Mouse (Mus musculus) mouse embryonic stem cell (cell line): Measurements from ENCODE around the gene Esyt1.

ENCODE experiments used
- in situ Hi-C, 2 experiments: fragments of 300-500 bp; cut with MboI; formaldehyde crosslinking; loops; 1 replicate in 1 of 2; 3 replicates in 1 of 2; pipeline ENCODE4 v1.14.3; 2019 to 2020; ENCODE audit warnings: low sequenced_read_pairs in 2 of 2, low pct_unique_long_range_greater_than_20kb in 1 of 2, mixed read lengths in 1 of 2; ENCODE audit not compliant: unreplicated experiment in 1 of 2

Gene Esyt1

DNA sequence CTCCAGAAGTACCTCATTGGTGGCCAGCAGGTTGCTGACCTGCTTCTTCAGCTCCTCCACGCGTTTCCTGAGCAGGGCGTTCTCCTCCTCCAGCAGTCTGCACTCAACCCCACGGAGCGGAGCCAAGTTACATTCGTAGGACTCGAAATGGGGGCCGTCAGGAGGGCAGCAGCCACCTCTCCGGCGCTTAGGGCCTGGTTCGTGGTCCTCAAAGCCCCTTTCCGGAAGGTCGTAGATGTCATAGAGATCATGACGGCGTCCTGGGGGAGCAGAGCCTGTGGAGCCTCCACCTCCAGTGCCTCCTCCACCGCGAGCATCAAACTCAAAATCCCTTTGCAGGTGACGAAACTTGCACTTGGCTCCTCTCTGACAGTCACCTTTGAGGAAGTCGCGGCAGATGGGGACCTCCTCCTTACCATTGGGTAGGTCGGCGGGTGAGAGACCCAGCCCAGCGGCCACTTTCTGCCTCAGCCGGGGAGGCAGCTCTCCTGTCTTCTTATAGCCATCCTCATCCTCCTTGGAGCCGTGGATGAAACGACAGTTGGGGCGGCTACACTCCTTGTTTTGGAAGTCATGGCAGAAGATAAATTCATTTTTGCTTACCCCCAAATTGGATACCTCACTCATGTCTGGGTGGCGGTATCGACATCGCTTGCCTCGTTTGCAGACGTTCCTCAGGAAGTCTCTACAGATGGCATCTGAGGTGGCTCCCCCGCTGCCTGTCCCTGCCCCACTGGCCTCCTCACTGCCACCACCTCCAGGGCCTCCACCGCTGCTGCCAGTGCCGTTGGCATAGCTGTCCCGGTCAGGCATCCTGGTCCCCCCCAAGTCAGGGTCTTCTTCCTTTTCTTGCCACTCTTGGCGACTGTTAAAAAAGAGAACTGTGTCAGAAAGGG is 19.3 kb upstream of the Esyt1 start:
- in situ Hi-C loops, result no loop called here

DNA sequence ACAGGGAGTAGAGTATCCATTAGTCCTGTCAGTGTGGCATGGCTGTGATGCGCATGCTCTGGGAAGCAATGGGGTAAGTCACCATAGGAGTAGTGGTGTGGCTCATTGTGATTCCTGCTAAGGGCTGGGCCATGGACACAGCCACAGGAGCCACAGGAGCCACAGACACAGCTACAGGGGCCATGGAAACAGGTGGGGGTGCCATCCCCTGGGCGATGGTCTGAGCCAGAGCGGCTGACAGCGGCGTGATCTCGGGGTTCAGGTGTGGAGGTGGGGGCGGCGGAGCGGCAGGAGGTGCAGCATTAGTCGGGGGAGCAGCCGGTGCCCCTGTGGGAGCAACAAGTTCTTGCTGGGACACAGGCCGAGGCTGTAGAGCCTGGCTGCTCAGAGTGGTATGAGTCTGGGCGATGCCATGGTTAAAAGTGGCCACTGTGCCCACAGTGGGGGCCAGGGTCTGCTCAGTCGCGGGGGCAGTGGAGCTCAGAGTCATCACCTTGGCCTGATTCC is 18.5 kb upstream of the Esyt1 start:
- in situ Hi-C loops, result no loop called here

DNA sequence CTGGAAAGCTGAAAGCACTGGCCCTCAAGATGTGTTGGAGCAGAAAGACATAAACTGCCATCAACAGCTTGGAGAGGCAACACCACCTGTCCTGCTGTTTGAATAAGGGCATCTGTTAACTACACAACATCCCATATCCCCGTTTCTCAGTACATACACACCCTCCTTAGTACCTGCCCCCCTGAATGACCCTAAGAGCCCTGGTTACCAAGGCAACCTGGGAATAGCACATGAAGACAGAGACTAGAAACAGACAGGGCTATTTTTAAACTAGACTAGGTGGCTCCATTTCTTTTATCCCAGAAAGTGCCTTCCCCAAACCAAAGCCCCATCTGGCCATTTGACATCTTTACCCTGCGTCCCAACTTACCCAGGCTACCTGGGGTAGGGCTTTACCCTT is 17.4 kb upstream of the Esyt1 start:
- in situ Hi-C loops, result no loop called here

DNA sequence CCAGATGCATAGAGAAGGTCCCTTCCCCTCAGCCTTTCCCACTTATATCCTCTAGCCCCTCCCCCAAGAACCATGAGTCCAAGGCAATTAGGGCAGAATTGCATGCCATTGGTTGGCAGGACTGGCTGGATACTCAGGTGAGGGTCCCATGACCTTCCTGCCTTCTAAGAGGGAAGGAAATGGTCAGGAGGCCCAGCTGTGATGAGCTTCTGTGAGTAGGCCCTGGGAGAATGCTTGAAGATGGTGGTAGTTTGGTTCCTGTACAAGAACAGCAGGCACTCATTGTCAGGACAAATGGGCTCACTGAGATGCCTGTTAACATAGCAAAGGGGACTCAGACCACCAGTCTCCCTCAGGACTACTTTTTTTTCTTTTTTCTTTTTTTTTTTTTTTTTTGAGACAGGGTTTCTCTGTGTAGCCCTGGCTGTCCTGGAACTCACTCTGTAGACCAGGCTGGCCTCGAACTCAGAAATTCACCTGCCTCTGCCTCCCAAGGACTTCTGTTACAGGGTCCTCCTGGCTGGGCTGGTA is 12.7 kb upstream of the Esyt1 start:
- in situ Hi-C loops, result no loop called here

DNA sequence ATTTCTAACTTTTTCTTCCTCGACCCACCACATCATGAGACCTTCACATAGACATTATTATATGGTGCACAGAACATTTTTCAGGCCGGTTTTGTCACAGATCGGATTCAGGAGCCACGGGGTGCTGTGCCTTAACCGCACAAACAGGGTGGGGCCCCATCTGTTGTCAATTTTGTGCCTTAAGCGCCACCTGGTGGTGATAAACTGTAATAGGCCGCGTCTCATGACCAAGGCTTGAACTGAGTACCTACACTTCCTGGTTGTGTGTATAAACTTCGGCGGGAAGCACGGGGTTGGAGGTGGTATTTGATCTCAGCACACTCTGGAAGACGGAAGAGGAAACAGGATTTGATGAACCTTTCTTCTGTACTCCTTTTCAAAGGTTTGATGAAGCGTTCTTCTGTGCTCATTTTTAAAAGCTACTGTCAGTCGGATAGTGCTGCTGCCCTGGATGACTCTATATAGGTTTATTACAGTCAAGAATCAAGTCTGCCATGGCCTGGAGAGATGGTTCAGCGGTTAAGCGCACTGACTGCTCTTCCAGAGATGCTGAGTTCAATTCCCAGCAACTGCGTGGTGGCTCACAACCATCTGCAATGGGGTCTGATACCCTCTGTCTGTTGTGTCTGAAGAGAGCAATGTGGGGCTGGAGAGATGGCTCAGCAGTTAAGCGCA is 10.7 kb upstream of the Esyt1 start:
- in situ Hi-C loops, result no loop called here

DNA sequence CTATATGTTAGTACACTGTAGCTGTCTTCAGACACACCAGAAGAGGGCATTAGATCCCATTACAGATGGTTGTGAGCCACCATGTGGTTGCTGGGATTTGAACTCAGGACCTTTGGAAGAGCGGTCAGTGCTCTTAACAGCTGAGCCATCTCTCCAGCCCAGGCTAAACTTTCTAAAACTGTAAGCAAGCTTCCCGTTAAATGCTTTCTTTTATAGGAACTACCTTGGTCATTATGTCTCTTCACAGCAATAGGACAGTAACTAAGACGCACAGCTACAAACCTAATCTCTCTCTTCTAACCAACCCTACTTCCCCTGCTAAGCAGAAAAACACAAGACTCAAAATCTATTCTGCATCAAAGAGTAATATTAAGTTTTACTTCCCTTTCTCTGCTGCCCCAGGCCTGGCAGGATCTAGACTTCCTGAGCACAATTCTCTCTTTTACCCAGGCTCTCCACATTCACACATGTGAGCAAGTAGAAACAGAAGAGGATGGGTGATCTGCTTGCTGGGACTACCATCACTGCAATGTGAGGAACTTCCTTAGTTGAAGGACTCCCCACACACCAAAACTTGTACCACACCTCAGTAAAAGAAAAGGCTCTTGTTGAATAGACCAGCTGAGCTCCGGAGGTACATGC is 10.1 kb upstream of the Esyt1 start:
- in situ Hi-C loops, result no loop called here

DNA sequence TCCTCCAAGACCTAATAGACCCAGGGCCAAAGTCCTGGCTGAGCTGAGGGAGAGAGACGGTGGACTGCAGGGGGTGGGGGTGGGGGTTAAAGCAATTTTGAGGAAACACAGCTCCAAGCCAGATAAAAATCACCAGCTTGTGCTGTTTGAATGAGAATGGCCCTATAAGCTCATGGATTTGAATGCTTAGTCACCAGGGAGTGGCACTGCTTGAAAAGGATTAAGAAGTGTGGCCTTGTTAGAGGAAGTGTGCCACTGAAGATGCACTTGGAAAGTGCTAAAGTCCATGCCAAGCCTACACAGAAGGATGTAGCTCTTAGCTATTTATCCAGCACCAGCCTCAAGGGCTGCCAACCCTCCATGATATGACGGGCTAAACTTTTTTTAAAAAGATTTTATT is 9.5 kb upstream of the Esyt1 start:
- in situ Hi-C loops, result no loop called here

DNA sequence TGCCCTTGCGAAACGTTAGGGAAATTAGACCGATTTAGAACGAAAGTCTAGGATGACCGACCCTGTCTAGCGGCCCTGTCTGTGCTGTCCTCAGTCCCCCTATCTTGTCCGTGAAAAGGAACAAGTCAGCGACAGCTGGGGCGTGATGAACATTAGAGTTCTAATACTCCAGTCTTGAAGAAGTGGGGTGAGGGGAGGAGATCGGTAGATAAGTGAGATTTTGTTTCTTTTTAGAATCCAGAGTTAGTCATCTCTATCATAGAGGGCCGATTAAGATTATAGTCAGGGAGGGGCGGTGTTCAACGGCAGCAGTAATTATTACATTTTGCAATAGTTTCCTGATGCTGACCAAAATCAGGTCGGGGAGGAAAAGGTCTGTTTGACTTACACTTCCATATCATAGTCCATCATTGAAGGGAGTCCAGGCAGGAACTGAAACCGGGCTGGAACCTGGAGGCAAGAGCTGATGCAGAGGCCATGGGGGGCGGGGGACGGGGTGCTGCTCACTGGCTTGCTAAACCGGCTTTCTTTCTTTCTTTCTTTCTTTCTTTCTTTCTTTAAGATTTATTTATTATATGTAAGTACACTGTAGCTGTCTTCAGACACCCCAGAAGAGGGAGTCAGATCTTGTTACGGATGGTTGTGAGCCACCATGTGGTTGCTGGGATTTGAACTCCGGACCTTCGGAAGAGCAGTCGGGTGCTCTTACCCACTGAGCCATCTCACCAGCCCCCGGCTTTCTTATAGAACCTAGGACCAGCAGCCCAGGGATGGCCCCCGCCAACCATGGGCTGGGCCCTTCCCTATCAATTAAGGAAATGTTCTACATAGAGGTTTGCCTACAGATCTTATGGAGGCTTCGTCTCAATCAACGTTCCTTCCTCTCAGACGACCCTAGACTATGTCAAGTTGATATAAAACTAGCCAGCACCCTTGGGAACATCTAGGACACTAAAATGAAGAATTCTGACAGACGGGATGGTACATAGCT is 990 bp upstream of the Esyt1 start:
- in situ Hi-C loops, result no loop called here

DNA sequence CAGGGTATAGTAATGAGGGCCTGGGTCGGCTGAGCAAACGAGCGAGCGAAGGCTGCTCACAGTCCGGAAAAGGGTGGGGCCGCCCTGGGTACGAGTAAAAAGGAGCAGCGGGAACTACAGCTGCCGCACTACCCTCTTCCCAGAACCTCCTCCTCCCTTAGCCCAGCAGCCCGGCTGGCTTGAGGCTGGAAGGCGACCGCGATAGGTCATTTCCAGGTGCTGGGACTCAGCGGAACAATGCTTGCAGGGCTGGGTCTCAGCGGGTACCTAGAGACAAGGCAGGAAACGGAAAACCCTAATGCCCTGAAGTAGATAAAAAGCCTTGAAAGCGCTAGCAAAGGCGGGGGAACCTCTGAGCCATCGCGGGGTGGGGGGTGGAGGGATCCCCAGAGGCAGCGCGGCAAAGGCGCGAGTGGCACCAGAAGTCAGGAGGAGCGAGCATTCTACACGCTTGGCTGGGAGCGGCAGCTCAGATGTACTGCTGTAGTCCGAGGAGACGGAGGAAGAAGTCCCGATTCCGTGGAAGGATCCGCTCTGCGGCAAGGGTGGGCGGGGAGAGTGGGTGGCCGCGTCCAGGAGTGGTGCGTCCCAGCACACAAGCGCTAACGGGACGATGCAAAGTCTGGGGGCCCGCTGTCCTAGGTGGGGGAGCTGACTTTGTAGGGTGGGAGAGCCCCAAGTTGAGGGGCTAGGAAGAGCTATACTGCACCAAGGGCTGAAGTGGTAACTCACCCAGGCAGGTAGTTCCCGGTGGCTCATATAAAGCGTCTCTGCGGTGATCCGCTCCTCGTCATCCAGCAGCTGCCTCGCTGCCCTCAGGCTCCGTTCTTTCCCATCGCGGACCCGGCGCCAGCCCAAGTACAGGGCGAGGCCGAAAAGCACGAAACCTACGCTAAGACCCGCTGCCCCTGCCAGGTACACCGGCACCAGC is 674 bp downstream of the Esyt1 start:
- in situ Hi-C loops, result no loop called here

DNA sequence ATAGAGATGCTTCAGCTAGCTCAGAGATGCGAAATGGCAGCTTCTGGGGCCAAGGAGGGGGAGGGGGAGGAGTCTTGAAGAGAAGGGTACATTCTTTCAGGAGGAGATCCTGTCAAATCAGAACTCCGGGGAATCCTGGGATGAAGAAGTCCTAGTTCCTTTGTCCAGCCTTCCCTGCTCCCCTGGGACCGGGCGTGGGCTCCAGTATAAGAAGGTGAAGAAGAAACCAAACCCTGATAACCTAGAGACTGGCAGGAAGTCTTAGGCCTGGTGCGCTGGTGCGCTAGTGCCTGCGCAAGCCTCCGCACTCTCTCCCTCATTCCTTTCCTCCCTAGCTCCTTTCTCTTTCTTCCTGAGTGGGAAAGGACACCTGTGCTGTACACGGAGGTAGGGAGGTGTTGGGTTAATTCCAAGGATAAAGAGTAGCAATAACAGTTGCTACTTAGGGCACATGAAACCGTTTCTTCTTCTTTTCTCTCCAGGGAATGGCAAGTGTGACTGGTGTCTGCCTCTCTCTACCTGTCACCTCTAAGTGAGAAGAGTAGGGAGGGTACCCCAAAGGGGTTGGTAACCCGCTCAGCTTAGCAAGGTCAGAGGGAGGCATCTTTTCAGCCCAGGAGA is 1.4 kb downstream of the Esyt1 start:
- in situ Hi-C loops, result no loop called here

DNA sequence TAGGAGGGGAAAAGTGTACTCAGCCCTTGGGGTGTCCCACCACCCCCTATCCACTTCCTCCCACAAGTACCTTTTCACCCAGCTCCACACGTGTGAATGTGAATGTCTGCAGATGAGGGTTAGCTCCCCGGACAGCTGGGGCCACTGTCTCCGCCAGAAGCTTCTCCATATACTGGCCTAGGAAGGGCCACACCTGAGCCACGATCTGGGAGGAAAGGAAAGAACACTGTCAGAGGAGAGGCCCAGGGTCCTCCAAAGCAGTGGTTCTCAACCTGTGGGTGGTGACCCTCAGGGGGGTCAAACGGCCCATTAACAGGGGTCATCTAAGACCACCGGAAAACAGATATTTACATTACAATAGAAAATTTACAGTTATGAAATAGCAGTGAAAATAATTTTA is 3.3 kb downstream of the Esyt1 start:
- in situ Hi-C loops, result no loop called here

DNA sequence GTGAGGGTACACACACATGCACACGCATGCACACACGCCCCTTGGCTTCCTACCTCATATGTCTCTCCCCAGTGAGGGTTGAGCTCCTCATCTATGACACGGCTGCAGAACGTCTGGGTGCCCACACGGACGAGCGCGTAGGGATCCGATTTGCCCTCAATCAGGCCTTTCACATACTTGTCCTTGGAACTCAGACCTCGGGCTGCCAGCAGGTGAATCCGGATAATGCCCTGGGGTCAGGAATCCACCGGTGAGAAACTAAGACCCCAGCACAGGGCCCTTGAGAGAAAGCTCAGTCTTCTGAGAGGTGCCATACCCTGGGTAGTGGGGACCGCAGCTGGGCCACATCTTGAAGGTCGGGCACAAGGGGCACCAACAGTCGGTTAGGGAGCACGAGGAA is 5.1 kb downstream of the Esyt1 start:
- in situ Hi-C loops, result no loop called here

DNA sequence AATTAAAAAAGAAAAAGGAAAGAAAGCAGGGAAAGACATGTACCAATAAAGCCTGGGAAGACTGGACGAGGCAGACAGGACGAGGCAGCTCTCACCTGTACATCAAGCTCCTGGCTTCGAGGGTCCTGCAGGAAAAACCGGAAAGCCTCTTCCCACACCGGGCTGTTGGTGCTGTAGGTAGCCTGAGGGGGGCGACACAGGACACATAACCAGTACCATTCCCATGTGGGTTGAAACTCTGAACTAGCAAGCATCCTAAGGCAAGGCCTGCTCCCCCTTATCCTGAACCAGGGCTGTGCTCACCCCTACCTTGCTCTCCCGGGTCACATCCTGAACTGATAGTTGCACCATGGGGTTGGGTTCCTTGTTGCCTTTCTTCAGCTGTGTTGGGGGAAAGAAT is 6.8 kb downstream of the Esyt1 start:
- in situ Hi-C loops, result no loop called here

DNA sequence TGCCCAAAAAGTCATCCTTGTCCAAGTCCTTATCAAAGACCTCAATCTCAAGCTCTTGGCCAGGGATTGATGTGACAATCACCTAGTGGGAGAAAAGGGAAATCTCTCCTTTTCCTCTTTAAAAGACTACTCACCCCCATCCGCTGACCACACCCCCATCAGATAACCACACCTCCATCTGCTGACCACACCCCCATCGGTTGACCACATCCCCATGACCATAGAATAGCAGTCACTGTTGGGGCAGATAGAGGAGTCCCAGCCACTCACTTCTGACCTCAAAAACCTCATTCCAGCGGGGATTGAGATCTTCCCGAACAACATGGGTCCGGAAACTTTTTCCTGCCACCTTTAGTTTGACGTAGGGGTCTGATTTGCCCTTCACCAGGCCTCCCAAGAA is 9.0 kb downstream of the Esyt1 start:
- in situ Hi-C loops, result no loop called here

DNA sequence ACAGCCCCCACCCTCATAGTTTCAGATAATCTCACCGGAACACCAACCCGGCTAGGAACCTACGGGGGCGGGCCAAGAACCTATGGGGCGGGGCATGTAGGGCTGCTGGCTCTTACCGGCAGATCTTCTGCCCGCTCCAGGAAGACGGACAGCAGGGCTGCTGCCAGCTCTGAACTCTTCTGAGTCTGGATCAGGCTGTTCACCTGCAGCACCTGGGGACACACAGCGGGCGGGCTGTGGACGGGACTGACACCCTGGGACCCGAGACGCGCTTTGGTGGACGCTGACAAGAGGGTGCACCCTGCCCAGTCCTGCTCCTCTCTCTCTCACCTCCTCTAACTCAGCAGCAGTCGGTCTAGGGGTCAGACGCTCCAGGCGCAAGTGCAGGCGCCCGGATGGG is 9.6 kb downstream of the Esyt1 start:
- in situ Hi-C loops, result no loop called here

DNA sequence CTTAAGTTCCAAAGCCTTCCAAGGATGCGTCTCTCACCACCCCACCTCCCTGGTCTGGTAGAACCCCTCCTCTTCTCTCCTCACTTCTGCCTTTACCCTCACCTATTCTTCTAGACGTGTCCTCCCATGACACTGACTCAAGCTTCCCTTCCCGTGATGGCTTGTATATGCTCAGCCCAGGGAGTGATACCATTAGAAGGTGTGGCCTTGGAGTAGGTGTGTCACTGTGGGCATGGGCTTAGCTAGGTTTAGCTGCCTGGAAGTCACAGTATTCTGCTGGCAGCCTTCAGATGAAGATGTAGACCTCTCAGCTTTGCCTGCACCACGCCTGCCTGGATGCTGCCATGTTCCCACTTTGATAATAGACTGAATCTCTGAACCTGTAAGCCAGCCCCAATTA is 10.6 kb downstream of the Esyt1 start:
- in situ Hi-C loops, result no loop called here

DNA sequence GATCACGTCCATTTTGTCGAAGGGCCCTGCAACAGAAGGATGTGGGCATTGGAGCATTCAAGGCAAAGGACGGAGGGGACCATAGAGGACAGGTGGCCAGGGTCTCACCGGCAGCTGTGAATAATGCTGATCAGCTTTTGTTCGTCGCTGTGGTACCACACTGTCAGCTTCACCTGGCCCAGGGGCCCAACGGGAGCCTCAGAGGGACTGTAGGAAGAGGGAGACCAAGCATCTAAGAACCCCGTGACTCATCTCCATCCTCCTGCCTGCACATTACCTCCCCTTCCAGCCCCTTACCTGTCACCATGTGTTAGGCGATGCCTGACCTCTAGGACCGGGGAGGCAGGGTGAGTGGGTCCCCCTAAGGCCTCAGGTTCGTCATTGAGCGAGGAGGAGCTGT is 13.9 kb downstream of the Esyt1 start:
- in situ Hi-C loops, result no loop called here
